Mouse (Mus musculus) spleen, adult 2 months (tissue): ENCODE measurements around the gene Dcn. TPM values are rescaled to one million over a fixed set of nuclear protein-coding genes. Genes with fewer than 3 reads are reported as not detected.

Experiments used
- DNase-seq, 2 experiments: peaks; one replicate each; pipeline versions ENCODE4 v3.0.0 to v3.0.0-alpha.2; 2012 to 2021; ENCODE audit warnings: low spot score in 2 of 2, low read depth in 1 of 2
- H3K27ac ChIP-seq: fragments of 200-500 bp; 2 replicates; pipeline ENCODE4 v1.5.1; 2012; ENCODE audit warnings: low read length, inconsistent platforms; ENCODE audit not compliant: insufficient read depth
- H3K27me3 ChIP-seq: fragments of 200-500 bp; 2 replicates; pipeline ENCODE4 v1.6.1; 2012; ENCODE audit warnings: mild to moderate bottlenecking, moderate library complexity, low read length, inconsistent platforms; ENCODE audit not compliant: control insufficient read depth, insufficient read depth
- H3K36me3 ChIP-seq: fragments of 200-500 bp; 2 replicates; pipeline ENCODE4 v1.6.1; 2012; ENCODE audit warnings: mild to moderate bottlenecking, low read length, inconsistent platforms; ENCODE audit not compliant: control insufficient read depth, insufficient read depth
- H3K4me1 ChIP-seq: fragments of 200-500 bp; 2 replicates; pipeline ENCODE4 v1.6.1; 2011; ENCODE audit warnings: inconsistent platforms; ENCODE audit not compliant: control insufficient read depth, insufficient read depth, insufficient read length
- H3K4me3 ChIP-seq: fragments of 200-500 bp; 2 replicates; pipeline ENCODE4 v1.5.1; 2011; ENCODE audit warnings: mild to moderate bottlenecking, inconsistent platforms; ENCODE audit not compliant: insufficient read depth, insufficient read length; ENCODE audit errors: extremely low read depth
- CTCF ChIP-seq: fragments of 200-500 bp; IDR thresholded peaks from 2 replicates; pipeline ENCODE4 v1.5.1; 2011; ENCODE audit warnings: mild to moderate bottlenecking, inconsistent platforms; ENCODE audit not compliant: insufficient read depth, insufficient read length, insufficient replicate concordance; ENCODE audit errors: extremely low read depth
- POLR2A ChIP-seq: fragments of 200-500 bp; IDR thresholded peaks from 2 replicates; pipeline ENCODE4 v1.6.1; 2011; ENCODE audit warnings: low read depth, low read length, inconsistent platforms
- WGBS: fragments of 180-500 bp; shearing (Covaris S2); methylation state at CpG from one replicate; pipeline ENCODE4 v1.1.7; 2018; 5-methylcytosine and 5-hydroxymethylcytosine counted together
- polyA plus RNA-seq: library from polyadenylated mRNA; depleted of rRNA; stranded (reverse); fragments of >200 nt; gene quantifications from 2 replicates; pipeline ENCODE4 v1.2.3, GENCODE M21; 2012; rRNA removed

Gene Dcn
- 13.3 and 13.4 TPM in 2 replicates for polyA plus RNA-seq

DNA sequence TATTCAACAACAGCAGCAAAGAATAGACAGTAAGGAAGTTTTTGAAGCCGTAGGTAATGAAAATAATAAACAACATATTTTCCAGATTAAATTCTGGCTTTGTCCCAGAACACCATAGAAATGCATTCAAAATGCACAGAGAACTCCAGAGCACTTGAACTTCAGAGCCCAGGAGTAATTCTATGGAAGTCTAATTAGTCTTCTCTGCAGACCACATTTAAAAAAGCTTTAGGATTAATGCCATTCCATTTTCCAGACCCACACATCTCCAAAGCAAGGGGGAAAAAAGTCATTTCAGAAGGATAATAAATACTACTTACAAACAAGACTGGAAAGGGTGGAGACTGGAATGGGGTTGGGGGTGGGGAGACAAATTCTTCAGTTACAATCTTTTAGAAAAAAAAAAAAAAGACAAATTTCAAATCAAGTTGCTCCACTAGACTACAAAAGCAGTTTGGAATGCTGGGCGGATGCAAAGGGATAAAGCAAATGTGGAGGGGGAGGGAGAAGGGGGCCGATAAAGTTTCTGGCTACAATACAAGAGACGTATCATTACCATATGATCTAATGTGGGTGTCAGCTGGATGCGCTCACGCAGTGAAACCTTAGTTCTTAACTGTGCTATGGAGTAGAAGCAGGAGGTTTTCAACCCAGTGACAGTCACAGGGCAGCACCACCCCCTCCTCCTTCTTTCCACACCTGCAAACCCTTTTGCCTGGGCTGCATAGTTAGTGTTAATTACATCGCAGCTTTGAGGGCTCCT is at the start of gene Dcn:
TSS of gene Dcn (plus strand) at position 606 of the 763 bp plus-strand sequence.
- DNase-seq = no peak
- TF ChIP-seq CTCF (no peak), POLR2A (no peak)
- Histone ChIP-seq H3K27ac (no peak within 1 kb of the TSS), H3K27me3 (no peaks in the 10 kb centered on the region), H3K4me1 (no peaks in the 10 kb centered on the region), H3K36me3 (no peaks in the 10 kb centered on the region), H3K4me3 (no peak within 1 kb of the TSS)
- WGBS = 56% methylated on average over 7 of the region's 7 CpGs

- no peak overlapping the region for H3K27ac ChIP-seq
- no peaks in the 10 kb centered on the region for H3K36me3 ChIP-seq
- WGBS = 85% methylated on average over 5 of the region's 5 CpGs
- H3K4me3 ChIP-seq = no peak overlapping the region
- no peak for DNase-seq
- no peak for TF ChIP-seq POLR2A
- TF ChIP-seq CTCF = no peak
- no peaks in the 10 kb centered on the region for H3K27me3 ChIP-seq
- no peaks in the 10 kb centered on the region for H3K4me1 ChIP-seq
Measured at GRCm38 (mm10) chr10:97436662-97437061, 42.7 kb upstream of the Dcn start.

DNA sequence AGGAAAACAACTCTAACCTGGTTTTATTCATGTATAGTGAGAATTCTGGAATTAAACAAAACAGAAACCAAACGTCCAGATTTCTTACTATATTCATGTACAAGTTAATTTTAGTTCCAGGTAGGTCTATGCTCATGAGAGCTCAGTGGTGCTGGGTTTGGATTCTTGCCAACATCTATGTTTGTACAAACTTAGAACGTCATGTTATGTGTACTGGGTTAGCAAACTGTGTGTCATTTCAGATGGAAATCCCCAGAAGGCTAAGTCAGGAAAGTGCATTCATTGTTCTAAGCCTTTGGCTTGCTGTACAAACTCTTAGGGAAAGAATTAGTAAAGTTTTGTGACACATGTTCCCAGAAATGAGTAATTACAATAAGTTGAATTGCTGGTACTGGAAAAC is 37.1 kb upstream of the Dcn start:
- WGBS = 51% methylated on average over 2 of the region's 2 CpGs

DNA sequence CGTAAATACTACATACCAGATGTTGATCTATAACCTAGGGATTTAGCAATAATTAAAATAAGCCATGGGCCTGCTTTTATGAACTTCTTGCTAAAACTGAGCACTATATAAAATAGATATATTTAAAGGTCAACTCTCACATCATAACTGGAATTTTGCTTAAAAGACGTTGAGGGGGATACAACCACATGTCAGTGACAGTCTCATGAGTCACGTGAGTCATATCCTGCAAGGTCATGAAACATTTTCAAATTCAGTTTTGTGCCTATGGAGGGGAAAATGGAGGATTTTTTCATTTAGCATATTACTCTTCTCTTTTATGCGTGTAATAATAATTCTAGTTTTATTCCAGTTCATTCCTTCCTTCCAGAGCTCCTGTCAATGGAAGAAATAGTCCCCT is 32.9 kb upstream of the Dcn start:
- Histone ChIP-seq H3K4me3 (no peak overlapping the region), H3K27ac (no peak overlapping the region), H3K36me3 (no peaks in the 10 kb centered on the region), H3K27me3 (no peaks in the 10 kb centered on the region), H3K4me1 (no peaks in the 10 kb centered on the region)
- WGBS = 80% methylated on average over 4 of the region's 4 CpGs
- TF ChIP-seq POLR2A = no peak
- no peak for TF ChIP-seq CTCF
- DNase-seq = no peak

More for the DNA sequence above, 37.1 kb upstream of the Dcn start:
- no peak for DNase-seq
- Histone ChIP-seq H3K27ac (no peak overlapping the region), H3K4me3 (no peak overlapping the region), H3K36me3 (no peaks in the 10 kb centered on the region), H3K4me1 (no peaks in the 10 kb centered on the region), H3K27me3 (no peaks in the 10 kb centered on the region)
- TF ChIP-seq POLR2A (no peak), CTCF (no peak)

DNA sequence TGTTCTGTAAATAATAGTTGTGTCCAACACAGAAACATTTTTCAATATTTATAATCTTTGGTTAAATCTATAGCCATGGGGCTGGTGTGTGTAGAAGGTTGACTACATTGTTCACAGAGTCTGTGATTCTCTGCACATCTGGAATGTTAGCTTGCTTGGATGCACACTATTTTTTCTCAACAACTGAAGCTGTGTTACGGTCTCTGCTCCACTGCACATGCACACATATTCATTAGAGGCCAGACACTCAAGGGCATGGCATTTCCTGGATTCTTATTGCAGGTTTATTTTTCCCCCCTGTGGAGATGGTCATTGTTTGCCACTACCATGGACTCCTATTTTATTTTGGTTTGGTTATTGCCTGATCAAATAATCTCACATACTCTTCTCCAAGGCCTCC is 26.5 kb upstream of the Dcn start:
- TF ChIP-seq POLR2A (no peak), CTCF (no peak)
- H3K27me3 ChIP-seq = no peaks in the 10 kb centered on the region
- DNase-seq = no peak
- no peak overlapping the region for H3K4me3 ChIP-seq
- no peaks in the 10 kb centered on the region for H3K36me3 ChIP-seq
- H3K4me1 ChIP-seq = no peaks in the 10 kb centered on the region
- 78% methylated on average over 1 of the region's 1 CpGs for WGBS
- H3K27ac ChIP-seq = no peak overlapping the region

GRCm38 (mm10) chr10:97453529-97453928 is 25.9 kb upstream of the Dcn start:
- H3K4me3 ChIP-seq = no peak overlapping the region
- no peaks in the 10 kb centered on the region for H3K4me1 ChIP-seq
- no peak for DNase-seq
- 87% methylated on average over 9 of the region's 9 CpGs for WGBS
- no peak overlapping the region for H3K27ac ChIP-seq
- no peaks in the 10 kb centered on the region for H3K36me3 ChIP-seq
- TF ChIP-seq CTCF = no peak
- TF ChIP-seq POLR2A = no peak
- H3K27me3 ChIP-seq = no peaks in the 10 kb centered on the region

DNA sequence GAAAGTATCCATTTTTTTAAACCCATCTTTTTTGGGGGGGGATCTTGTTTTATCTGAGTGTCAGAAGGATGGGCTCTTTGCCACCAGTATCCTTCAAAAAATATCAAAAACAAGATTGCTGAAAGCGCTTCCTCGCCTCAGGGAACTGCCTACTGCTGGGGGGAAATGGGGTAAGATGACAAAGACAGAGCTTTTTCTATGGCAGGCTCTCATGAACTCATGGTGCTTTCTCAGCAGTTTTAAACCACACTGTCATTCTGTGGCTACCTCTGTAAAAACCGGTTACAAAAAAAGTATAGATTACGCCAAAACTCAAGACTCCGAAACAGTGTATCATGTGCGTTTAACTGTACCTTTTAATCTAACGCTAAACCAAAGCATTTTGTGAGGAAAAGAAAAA is 22.4 kb upstream of the Dcn start:
- no peaks in the 10 kb centered on the region for H3K4me1 ChIP-seq
- H3K4me3 ChIP-seq = no peak overlapping the region
- no peak overlapping the region for H3K27ac ChIP-seq
- no peak for DNase-seq
- TF ChIP-seq POLR2A (no peak), CTCF (no peak)
- H3K27me3 ChIP-seq = no peaks in the 10 kb centered on the region
- WGBS = 91% methylated on average over 7 of the region's 7 CpGs
- no peaks in the 10 kb centered on the region for H3K36me3 ChIP-seq
